Mouse (Mus musculus) ES-Bruce4 (cell line): ENCODE measurements around the gene Gpr63.

Experiments used
- CTCF ChIP-seq: IDR thresholded peaks from one replicate; pipeline ENCODE4 v1.8.1; 2011; ENCODE audit warnings: low read depth, low read length
- EP300 ChIP-seq: IDR thresholded peaks from 2 replicates; pipeline ENCODE4 v1.6.1; 2011; ENCODE audit warnings: low read depth, low read length; ENCODE audit not compliant: insufficient read depth

DNA sequence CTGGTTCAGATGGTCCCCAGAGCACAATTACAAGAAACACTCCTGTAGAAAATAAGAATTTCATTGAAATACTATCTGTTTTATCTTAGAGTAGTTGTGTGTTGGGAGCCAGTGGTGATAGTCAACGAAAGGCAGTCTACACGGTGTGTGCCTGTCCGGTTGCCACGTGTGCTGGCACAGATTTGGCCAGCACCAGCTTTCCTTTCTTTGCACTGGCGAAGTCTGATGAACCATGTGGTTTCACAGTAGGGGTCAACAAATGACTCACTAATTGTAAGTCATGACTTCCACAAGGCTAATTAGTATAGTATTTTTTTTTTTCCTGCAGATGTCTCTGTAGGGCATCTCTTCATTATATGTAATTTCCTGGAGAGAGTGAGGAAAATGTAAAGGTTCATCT, 45.6 kb downstream of the Gpr63 start:
- TF ChIP-seq CTCF, result no peak
- no peak for TF ChIP-seq EP300
